Mouse (Mus musculus) kidney, postnatal 0 days (tissue): ENCODE data around the gene Hoxc8. TPM values are rescaled to one million over a fixed set of nuclear protein-coding genes. Genes with fewer than 3 reads are reported as not detected.
A peak's percentile ranks its signal among the peaks of the same experiment; 100 is the strongest.

Source experiments
- ATAC-seq: fragments of 200-750 bp; cut with Nextera tagmentation; replicated peaks from 2 replicates; pipeline ENCODE4 v1.8.0; 2017; ENCODE audit warnings: low read depth, moderate number of reproducible peaks, moderate TSS enrichment, moderate library complexity; ENCODE audit not compliant: low FRiP score
- DNase-seq: peaks from one replicate; pipeline ENCODE4 v3.0.0-alpha.2; 2016; ENCODE audit warnings: low spot score
- H3K27ac ChIP-seq: fragments of 300-500 bp; sonication (generic); 2 replicates; pipeline ENCODE4 v1.5.1; 2014; ENCODE audit warnings: mild to moderate bottlenecking
- H3K27me3 ChIP-seq: fragments of 300-500 bp; sonication (generic); 2 replicates; pipeline ENCODE4 v1.6.1; 2014; ENCODE audit warnings: low read length, mixed read lengths; ENCODE audit not compliant: insufficient read depth
- H3K36me3 ChIP-seq: fragments of 300-500 bp; sonication (generic); 2 replicates; pipeline ENCODE4 v1.6.1; 2014; ENCODE audit warnings: low read length, mixed read lengths; ENCODE audit not compliant: insufficient read depth
- H3K4me1 ChIP-seq: fragments of 300-500 bp; sonication (generic); replicated peaks from 2 replicates; pipeline ENCODE4 v1.6.1; 2014; ENCODE audit warnings: antibody characterized with exemption, low read length, mixed read lengths; ENCODE audit not compliant: insufficient read depth
- H3K4me2 ChIP-seq: fragments of 300-500 bp; sonication (generic); 2 replicates; pipeline ENCODE4 v1.6.1; 2014; ENCODE audit warnings: mild to moderate bottlenecking, low read length, moderate library complexity, mixed read lengths
- H3K4me3 ChIP-seq: fragments of 300-500 bp; sonication (generic); replicated peaks from 2 replicates; pipeline ENCODE4 v1.5.1; 2014; ENCODE audit warnings: low read depth, low read length
- H3K9ac ChIP-seq: fragments of 300-500 bp; sonication (generic); 2 replicates; pipeline ENCODE4 v1.6.1; 2014; ENCODE audit warnings: low read depth, low read length
- H3K9me3 ChIP-seq: fragments of 300-500 bp; sonication (generic); replicated peaks from 2 replicates; pipeline ENCODE4 v1.6.1; 2016; ENCODE audit warnings: low read length, inconsistent platforms, mixed read lengths
- CTCF ChIP-seq: IDR thresholded peaks from 2 replicates; pipeline ENCODE4 v1.5.1; 2016; ENCODE audit warnings: antibody characterized with exemption, low read depth, mild to moderate bottlenecking, moderate library complexity
- WGBS: fragments of 180-500 bp; shearing (Covaris S2); extraction: QIAGEN DNeasy Blood & Tissue Kit; methylation state at CpG from one replicate; pipeline ENCODE4 v1.1.7; 2014; 5-methylcytosine and 5-hydroxymethylcytosine counted together
- polyA plus RNA-seq: library from polyadenylated mRNA; unstranded; fragments of >200 nt; fragmentation: Nextera tagmentation; extraction: Ambion mirVana; gene quantifications from 2 replicates; pipeline ENCODE4 v1.2.1, GENCODE M21; 2015

The Hoxc8 gene
- polyA plus RNA-seq, 1 experiment from 2014 or later, result 5.8 TPM

- TF ChIP-seq CTCF, result no peak
- H3K4me3 ChIP-seq, result no peak overlapping the region
- WGBS, result 38% methylated on average over 2 of the region's 2 CpGs
- no peak overlapping the region for H3K4me2 ChIP-seq
- no peak overlapping the region for H3K9ac ChIP-seq
- no peak overlapping the region for H3K27ac ChIP-seq
- ATAC-seq (no peak), DNase-seq (no peak)
- H3K4me1 ChIP-seq, result no peaks in the 10 kb centered on the region
- peaks cover 80% of the 10 kb centered on the region for H3K27me3 ChIP-seq
- no peaks in the 10 kb centered on the region for H3K9me3 ChIP-seq
- no peaks in the 10 kb centered on the region for H3K36me3 ChIP-seq
Measured at GRCm38 (mm10) chr15:102948842-102949241, 41.6 kb upstream of the Hoxc8 start.

GRCm38 (mm10) chr15:102949696-102950095, 40.7 kb upstream of the Hoxc8 start:
- 10% methylated on average over 20 of the region's 20 CpGs for WGBS
- Histone ChIP-seq H3K4me1 (peaks cover 6% of the 10 kb centered on the region; the same call in 1 of the 2 replicates), H3K36me3 (no peaks in the 10 kb centered on the region), H3K9me3 (no peaks in the 10 kb centered on the region), H3K27ac (no peak overlapping the region), H3K4me2 (no peak overlapping the region), H3K4me3 (no peak overlapping the region), H3K9ac (no peak overlapping the region), H3K27me3 (peaks cover 71% of the 10 kb centered on the region)
- no peak for TF ChIP-seq CTCF
- DNase-seq, result no peak
- no peak for ATAC-seq

DNA sequence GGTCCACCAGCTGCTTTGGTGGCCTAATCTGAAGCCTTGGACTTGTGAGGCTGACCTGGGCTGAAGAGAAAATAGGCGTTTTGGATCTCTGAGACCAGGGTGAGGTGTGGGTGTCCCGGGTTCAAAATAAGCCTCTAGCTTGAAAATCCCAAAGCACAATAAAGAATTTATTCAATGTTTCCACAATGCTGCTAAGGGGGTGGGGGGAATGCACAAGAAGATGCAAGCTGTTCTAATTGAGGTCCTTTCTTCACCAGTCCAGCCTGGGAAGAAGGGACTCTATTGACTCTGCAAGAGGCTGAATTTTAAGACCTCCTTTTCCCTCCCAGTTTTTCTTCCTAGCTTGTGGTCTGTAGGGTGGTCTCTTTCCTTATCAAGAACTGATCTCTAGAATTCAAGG, 39.5 kb upstream of the Hoxc8 start:
- WGBS, result 33% methylated on average over 2 of the region's 2 CpGs
- TF ChIP-seq CTCF, result no peak
- Histone ChIP-seq H3K27ac (no peak overlapping the region), H3K36me3 (no peaks in the 10 kb centered on the region), H3K9ac (no peak overlapping the region), H3K9me3 (no peaks in the 10 kb centered on the region), H3K4me1 (peaks cover 6% of the 10 kb centered on the region; the same call in 1 of the 2 replicates), H3K4me2 (no peak overlapping the region), H3K4me3 (no peak overlapping the region), H3K27me3 (peaks cover 60% of the 10 kb centered on the region)
- DNase-seq (no peak), ATAC-seq (no peak)

DNA sequence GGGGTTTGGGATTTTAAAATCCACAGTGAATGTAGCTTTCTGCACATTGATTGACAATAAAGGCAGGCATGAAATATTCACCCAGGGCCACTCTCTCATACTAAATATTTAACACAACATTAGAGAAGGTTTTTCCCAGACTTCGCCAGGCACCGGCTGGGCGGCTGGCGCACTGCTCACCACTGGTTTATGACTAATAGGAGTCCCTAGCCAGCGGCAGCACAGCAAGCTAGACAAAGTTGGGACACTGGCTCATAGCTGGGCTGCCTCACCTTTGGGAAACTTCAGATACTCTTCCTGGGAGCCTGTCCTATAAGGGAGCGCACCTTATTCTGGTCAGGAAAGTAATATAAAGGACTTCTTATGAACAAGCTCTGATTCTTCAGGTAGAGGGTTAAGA, 36.8 kb upstream of the Hoxc8 start:
- Histone ChIP-seq H3K4me1 (peaks cover 13% of the 10 kb centered on the region), H3K4me2 (peak overlapping the region; percentile 85), H3K9ac (no peak overlapping the region), H3K36me3 (no peaks in the 10 kb centered on the region), H3K27ac (no peak overlapping the region), H3K9me3 (no peaks in the 10 kb centered on the region), H3K4me3 (peak overlapping the region; percentile 59), H3K27me3 (peaks cover 34% of the 10 kb centered on the region)
- WGBS, result 46% methylated on average over 6 of the region's 6 CpGs
- DNase-seq (no peak), ATAC-seq (no peak)
- no peak for TF ChIP-seq CTCF

DNA sequence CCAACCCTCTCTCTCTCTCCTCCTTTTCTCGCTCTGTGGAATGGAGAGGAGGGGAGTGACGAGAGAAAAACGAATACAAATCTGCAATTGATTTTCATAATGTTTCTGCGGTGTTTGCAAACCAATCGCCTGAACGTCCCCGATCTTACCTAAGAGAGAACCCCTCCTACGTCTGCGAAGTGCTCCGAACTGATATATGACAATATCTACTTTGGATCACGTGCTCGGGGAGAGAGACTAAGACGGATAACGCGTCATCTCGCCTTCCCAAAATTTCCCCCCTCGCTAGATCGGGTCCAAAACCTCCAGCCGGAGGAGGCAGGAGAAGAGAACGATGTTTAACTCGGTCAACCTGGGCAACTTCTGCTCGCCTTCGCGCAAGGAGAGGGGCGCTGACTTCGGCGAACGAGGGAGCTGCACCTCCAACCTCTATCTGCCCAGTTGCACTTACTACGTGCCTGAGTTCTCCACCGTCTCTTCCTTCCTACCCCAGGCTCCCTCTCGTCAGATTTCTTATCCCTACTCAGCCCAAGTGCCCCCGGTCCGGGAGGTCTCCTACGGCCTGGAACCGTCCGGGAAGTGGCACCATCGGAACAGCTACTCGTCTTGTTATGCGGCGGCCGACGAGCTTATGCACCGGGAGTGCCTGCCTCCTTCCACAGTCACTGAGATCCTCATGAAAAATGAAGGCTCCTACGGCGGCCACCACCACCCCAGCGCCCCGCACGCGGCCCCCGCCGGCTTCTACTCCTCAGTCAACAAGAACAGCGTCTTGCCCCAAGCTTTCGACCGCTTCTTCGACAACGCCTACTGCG, 36.0 kb upstream of the Hoxc8 start, which contains the start of gene Hoxc11:
Hoxc11 (plus strand) TSS at position 236 of the 815 bp plus-strand sequence.
- Histone ChIP-seq H3K4me2 (peak within 1 kb of the TSS; percentile 85), H3K9ac (peak within 1 kb of the TSS; percentile 72), H3K27me3 (peaks cover 28% of the 10 kb centered on the region), H3K9me3 (no peaks in the 10 kb centered on the region), H3K4me3 (peak within 1 kb of the TSS; percentile 59), H3K27ac (peak within 1 kb of the TSS; percentile 82), H3K4me1 (peaks cover 13% of the 10 kb centered on the region), H3K36me3 (no peaks in the 10 kb centered on the region)
- 0 out of 2 replicates have a peak, but pooled peaks have one; percentile 15 for ATAC-seq
- under 1% methylated on average over 56 of the region's 57 CpGs for WGBS
- DNase-seq, result peak; percentile 57
- no peak for TF ChIP-seq CTCF

GRCm38 (mm10) chr15:102955007-102955382, 35.4 kb upstream of the Hoxc8 start:
- ATAC-seq (peak; percentile 37; the same call in 1 of the 2 replicates), DNase-seq (peak; percentile 53)
- no peak for TF ChIP-seq CTCF
- Histone ChIP-seq H3K4me1 (peaks cover 14% of the 10 kb centered on the region), H3K27me3 (peaks cover 28% of the 10 kb centered on the region), H3K9ac (peak overlapping the region; percentile 72), H3K4me3 (peak overlapping the region; percentile 59), H3K27ac (peak overlapping the region; percentile 82), H3K9me3 (no peaks in the 10 kb centered on the region), H3K4me2 (peak overlapping the region; percentile 85), H3K36me3 (no peaks in the 10 kb centered on the region)
- 0% methylated on average over 28 of the region's 28 CpGs for WGBS
